Mouse (Mus musculus): Measurements from ENCODE around the gene Polk. TPM values are rescaled to one million over a fixed set of nuclear protein-coding genes. Genes with fewer than 3 reads are reported as not detected.

The Polk gene
- total RNA-seq, 1 experiment from 2014 or later, result 44.9 TPM

DNA sequence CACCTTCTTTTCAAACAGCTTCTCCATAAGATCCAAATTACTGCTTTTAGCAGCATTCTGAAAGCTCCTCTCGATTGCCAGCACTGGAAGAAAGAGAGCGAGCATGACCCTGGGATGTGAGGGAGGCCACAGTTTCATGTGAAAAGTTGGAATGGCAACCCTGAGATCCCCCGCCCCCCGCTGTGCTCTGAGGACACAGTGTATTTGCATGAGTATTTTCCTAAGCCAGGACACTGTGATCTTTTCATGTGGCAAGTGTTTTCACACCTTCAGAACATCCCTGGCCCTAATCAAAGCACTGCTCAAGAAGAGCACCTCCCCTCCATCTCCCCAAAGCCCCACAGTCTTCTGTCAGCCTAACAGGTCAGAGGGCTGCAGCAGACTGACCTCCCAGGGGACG is 77.1 kb downstream of the Polk start:
- no peak for DNase-seq

DNA sequence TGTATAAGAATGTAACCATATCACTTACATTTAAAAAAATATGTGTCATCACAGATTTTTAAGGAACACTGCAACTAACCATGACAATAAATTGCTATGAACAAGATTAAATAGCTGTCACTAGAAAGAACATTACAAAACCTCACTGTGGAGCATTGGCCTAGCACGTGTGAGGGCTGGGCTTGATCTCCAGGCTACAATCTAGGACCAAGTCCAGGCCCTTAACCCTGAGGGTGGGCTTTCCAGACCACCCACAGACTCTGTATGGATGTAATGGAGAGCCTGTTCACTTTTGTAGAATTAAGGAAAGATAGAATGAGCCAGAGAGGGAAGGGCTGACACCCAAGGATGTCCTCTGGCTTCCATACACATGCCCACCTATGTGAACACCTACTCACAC is 79.7 kb downstream of the Polk start:
- no peak for DNase-seq

DNA sequence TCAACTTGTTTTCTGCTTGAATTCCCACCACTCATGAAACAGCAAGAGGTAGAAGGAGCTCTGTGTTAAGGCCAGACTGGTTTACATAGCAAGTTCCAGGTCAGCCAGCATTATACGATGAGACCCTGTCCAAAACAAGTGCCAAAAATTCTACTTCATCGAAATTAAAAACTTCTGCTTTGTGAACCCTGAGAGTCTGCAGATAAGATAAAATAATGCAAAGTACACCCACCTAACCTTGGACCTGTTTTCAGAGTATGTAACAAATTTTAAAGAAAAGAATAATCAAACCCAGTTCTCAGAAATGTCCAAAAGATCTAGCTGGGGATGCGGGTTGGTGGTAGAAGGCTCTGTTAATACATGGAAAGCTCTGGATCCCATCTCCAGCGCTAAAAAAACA is 83.8 kb downstream of the Polk start:
- no peak for DNase-seq

DNA sequence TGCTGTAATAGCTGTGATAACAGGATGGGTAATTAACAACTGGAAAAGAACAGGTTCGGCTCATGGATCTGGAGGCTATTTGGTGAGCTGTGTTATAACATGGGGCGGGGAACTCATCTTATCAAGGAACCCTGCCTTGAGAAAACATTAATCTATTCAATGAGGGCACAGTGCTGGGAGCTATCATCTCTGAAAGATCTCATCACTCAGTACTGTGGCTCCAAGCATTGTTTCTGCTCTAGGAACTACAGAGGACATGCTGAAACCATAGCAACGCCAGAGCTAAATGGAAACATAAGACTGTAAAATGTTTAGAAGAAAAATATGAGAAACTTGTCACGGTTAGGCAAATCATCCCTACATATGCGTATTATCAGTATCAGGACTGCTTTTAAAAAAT is 84.4 kb downstream of the Polk start:
- DNase-seq, result no peak

- no peak for DNase-seq
Measured at GRCm38 (mm10) chr13:96457566-96457965, 84.8 kb downstream of the Polk start.

- DNase-seq, result peak; percentile 29
Measured at GRCm38 (mm10) chr13:96454288-96454687, 88.1 kb downstream of the Polk start.

DNA sequence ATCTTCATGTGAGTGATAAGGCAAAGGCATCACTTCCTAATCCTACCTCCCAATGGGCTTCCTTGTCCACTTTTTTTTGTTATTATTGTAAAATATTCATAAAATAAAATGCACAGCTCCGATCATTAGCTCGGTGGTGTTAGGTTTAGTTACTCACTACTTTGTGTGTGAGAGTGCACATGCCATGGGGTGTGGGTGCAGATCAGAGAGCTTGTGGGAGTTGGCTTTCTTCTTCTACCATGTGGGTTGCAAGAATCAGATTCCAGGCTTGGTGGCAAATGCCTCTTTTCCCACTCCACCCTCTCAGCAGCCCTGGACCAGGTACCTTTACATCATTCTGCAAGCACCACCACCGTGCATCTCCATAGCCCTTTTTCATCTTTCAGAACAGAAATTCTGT is 89.8 kb downstream of the Polk start:
- DNase-seq, result no peak

GRCm38 (mm10) chr13:96451386-96452140 is 90.8 kb downstream of the Polk start:
- DNase-seq, result no peak

- no peak for DNase-seq
Measured at GRCm38 (mm10) chr13:96450869-96451268, 91.5 kb downstream of the Polk start.

- DNase-seq, result no peak
Measured at GRCm38 (mm10) chr13:96450205-96450856, 92.0 kb downstream of the Polk start.

DNA sequence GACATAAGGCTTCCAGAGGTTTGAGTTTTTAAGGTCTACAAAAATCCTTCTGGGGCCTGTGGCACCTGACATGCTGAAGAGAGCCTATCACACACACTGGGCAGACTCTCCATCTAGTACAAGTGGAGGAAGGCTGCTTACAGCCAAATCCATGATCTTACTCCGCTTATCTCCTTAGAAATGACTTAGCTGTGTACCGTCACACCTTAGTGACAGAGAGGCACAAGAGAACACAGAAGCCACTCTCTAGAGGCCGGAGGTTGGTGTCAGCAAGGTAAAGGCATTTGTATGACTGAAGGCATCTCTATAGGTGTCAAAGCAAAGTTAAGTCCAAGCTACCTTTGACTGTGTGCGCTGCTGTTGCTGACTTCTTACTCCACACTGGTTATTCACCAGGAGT is 101.9 kb downstream of the Polk start:
- DNase-seq, result no peak

DNA sequence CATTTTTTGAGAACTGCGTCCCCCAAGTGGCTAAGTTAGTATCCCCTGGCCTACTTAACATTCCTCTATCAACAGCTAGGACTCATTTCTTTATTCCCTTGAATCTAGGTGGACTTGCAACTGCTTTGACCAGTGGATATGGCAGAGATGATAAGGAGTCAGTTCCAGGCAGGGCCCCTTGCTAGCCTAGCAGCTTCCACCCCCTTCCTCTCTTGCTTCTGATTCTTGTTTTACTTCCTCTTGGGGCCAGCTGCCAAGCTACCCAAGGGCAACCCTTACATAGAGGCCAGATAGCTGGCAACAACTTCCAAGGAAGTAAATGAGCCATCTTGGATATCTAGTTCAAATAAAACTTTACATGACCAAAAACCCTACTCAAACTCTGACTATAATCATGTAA is 105.5 kb downstream of the Polk start:
- DNase-seq, result no peak

DNA sequence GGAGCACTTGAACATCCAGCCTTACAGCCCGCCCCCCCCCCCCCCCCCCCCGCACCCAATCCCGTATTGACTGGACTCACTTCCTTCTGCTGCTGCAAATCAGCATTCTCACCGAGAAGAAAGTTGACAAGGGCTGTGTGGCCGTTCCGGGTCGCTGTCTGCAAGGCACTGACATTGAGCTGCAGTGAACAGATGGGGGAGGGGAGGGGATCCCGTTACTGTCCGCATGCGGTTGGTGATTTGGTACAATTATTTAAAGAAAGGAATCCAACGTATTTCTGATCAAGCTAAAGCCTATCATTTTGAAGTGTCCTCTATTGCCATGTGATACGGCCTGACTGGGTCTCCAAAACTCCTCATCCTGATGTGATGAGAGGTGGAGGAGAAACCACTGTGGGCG is 106.6 kb downstream of the Polk start:
- DNase-seq, result no peak

DNA sequence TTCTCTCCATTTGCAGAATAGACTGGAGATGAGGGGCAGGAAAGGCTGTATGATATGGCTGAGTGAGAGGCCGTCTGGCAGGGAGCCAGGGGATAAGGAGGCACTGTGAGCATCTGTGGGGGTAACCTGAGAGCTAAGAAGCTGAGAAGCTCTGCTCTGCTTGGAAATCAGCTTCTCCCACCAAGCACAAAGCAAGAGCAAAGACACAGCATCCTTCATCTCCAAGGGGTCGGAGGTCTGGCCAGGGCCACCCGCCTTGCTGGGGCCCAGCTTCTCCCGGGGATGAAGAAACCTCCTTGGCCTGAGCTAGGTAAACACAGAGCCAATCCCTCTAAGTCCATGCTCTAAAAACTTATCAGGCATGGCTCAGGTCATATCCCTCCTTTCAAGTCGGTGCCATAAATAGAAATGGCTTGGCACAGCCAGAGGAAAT is 107.5 kb downstream of the Polk start:
- DNase-seq, result no peak

DNA sequence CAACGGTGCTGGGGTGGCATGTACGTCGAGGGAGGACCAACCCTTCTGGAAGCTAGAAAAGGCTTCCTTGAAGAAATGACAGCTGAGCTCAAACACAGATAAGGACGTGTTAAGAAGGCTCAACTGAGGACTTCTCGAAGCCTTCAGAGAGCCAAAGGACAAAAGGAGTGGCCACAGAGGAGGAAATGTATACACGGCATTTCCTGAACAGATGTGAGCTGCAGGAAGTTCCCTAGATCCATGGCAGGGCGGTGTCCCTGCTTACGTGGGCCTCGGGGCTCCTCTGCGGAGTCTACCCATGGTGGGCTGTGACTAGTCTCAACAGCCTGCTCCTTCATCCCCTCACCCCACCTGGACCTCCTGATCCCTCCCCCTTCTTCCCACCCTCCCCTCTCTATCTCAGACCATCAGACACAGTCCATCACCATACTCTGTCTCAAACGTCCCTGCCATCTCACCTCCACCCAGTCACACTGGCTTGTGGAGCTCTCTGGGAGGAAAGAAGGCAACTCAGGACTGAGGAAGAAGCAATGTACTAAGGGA is 108.7 kb downstream of the Polk start:
- no peak for DNase-seq

GRCm38 (mm10) chr13:96433041-96433440 is 109.3 kb downstream of the Polk start:
- DNase-seq, result no peak

DNA sequence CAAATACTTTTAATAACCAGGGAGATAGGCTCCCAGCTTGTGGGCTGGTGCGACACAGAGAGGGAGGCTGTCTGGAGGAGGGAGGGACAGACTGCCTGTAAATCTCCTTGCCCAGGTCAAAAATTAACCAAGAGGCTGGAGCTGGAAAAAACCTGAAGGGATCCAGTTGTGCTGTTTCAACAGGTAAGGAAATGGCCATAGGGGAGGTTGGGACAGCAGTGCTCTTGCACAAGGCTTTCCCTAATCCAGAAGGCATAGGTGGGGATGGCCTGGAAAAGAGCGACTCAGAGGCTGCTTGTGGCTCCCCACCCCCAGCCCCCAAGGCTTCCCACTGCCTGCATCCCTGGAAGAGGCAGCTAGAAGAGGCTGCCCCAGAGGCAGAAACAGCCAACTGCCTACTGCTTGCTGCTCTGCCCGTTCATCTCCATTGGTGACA is 110.0 kb downstream of the Polk start:
- no peak for DNase-seq

GRCm38 (mm10) chr13:96431595-96432156 is 110.7 kb downstream of the Polk start:
- peak; percentile 91 for DNase-seq

Other genes starting within 250 kb of the Polk start
- 16.7 and 20.9 TPM in 2 replicates for gene Poc5, start 154.3 kb downstream of the Polk start, total RNA-seq (2021)
- gene Ankdd1b, start 71.4 kb downstream of the Polk start, total RNA-seq (2021), result 0.95 and 1.2 TPM in 2 replicates
- not detected in 2 replicates for gene Gm17622, start 51.8 kb downstream of the Polk start, total RNA-seq (2021)
- 124 and 126 TPM in 2 replicates for gene Col4a3bp, start within 50 bp of the Polk start, total RNA-seq (2021)
- 218 and 227 TPM in 2 replicates for gene Hmgcr, start 128.4 kb upstream of the Polk start, total RNA-seq (2021)
- not detected in 2 replicates for gene Ankrd31, start 205.7 kb upstream of the Polk start, total RNA-seq (2021)

Measured in adrenal gland, postnatal 25 days (tissue).